Mouse (Mus musculus) spleen, adult 2 months (tissue): ENCODE data around the gene Prm2. TPM values are rescaled to one million over a fixed set of nuclear protein-coding genes. Genes with fewer than 3 reads are reported as not detected.
"Not testable (repeated sequence)": the region's sequence is repeated elsewhere in the genome, so short reads cannot be mapped to it uniquely, and the experiment has no call there.

Source experiments
- DNase-seq, 2 experiments: peaks; one replicate each; pipeline versions ENCODE4 v3.0.0 to v3.0.0-alpha.2; 2012 to 2021; ENCODE audit warnings: low spot score in 2 of 2, low read depth in 1 of 2
- H3K27ac ChIP-seq: fragments of 200-500 bp; 2 replicates; pipeline ENCODE4 v1.5.1; 2012; ENCODE audit warnings: low read length, inconsistent platforms; ENCODE audit not compliant: insufficient read depth
- H3K27me3 ChIP-seq: fragments of 200-500 bp; 2 replicates; pipeline ENCODE4 v1.6.1; 2012; ENCODE audit warnings: mild to moderate bottlenecking, moderate library complexity, low read length, inconsistent platforms; ENCODE audit not compliant: control insufficient read depth, insufficient read depth
- H3K36me3 ChIP-seq: fragments of 200-500 bp; 2 replicates; pipeline ENCODE4 v1.6.1; 2012; ENCODE audit warnings: mild to moderate bottlenecking, low read length, inconsistent platforms; ENCODE audit not compliant: control insufficient read depth, insufficient read depth
- H3K4me1 ChIP-seq: fragments of 200-500 bp; 2 replicates; pipeline ENCODE4 v1.6.1; 2011; ENCODE audit warnings: inconsistent platforms; ENCODE audit not compliant: control insufficient read depth, insufficient read depth, insufficient read length
- H3K4me3 ChIP-seq: fragments of 200-500 bp; 2 replicates; pipeline ENCODE4 v1.5.1; 2011; ENCODE audit warnings: mild to moderate bottlenecking, inconsistent platforms; ENCODE audit not compliant: insufficient read depth, insufficient read length; ENCODE audit errors: extremely low read depth
- CTCF ChIP-seq: fragments of 200-500 bp; IDR thresholded peaks from 2 replicates; pipeline ENCODE4 v1.5.1; 2011; ENCODE audit warnings: mild to moderate bottlenecking, inconsistent platforms; ENCODE audit not compliant: insufficient read depth, insufficient read length, insufficient replicate concordance; ENCODE audit errors: extremely low read depth
- POLR2A ChIP-seq: fragments of 200-500 bp; IDR thresholded peaks from 2 replicates; pipeline ENCODE4 v1.6.1; 2011; ENCODE audit warnings: low read depth, low read length, inconsistent platforms
- WGBS: fragments of 180-500 bp; shearing (Covaris S2); methylation state at CpG from one replicate; pipeline ENCODE4 v1.1.7; 2018; 5-methylcytosine and 5-hydroxymethylcytosine counted together
- polyA plus RNA-seq: library from polyadenylated mRNA; depleted of rRNA; stranded (reverse); fragments of >200 nt; gene quantifications from 2 replicates; pipeline ENCODE4 v1.2.3, GENCODE M21; 2012

Prm2 gene
- polyA plus RNA-seq, 1 experiment, result not detected

DNA sequence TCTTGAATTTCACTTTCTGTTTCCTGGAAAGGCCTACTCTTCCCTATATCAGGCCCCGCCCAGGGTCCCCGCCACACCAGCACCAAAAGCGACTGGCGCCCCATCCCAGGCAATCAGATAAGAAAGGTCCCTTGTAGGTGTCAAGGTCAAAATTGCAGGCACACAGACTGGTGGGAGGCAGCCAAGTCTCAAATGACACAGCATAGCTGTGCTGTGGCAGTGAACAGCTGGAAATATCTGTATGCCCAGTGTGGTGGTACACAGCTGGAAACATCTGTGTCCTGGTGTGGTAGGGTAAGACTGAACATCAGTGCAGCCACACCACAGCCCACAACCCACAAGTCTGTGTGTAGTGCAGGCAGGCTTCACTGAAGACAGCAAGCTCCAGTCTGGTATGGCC, 18.9 kb upstream of the Prm2 start:
- Histone ChIP-seq H3K27me3 (no peaks in the 10 kb centered on the region), H3K4me3 (no peak overlapping the region), H3K36me3 (no peaks in the 10 kb centered on the region), H3K27ac (no peak overlapping the region), H3K4me1 (peaks cover 19% of the 10 kb centered on the region; the same call in 1 of the 2 replicates)
- WGBS, result 45% methylated on average over 4 of the region's 4 CpGs
- DNase-seq, result no peak
- TF ChIP-seq CTCF (no peak), POLR2A (no peak)

DNA sequence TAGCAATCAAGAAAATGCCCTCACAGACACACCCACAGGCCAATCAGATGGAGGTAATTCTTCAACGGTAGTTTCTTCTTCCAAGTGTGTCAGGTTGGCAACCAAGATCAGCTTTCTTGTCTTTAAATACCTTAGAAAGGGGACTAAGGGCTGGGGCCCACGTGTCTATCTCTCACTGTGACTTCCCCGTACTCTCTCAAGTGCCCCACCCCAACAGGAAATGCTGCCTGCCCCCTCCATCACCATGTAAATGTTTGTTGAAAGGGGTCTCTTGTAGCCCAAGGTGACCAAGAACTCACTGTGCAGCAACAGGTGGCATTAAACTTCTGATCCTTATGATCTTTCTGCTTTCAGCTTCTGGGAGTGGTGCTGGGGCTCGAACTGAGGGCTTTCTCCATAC, 17.8 kb upstream of the Prm2 start:
- 52% methylated on average over 4 of the region's 4 CpGs for WGBS

DNA sequence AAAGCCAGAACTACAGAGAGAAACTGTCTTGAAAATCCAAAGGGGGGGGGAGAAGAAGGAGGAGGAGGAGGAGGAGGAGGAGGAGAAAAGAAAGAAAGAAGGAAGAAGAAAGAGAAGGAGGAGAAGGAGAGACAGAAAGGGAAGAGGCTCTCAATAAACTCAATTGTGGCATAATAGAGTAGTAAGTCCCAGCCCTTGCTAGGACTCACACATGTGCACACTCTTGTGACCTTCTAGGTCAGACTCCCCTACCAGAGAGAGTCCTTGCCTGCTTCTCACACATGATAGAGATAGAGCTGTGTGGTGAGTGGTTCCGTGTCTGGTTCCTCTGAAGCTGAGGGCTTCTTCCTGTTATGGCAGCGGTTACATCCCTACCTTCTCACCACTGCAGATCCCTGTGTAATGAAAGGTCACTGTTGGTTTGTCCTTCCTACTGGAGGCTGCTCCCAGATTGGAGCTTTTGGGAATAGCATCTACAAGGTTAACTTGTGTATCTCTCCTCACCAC, 17.0 kb upstream of the Prm2 start, which contains the start of gene Gm11172:
Gene Gm11172 (plus strand): TSS at position 51 of the 507 bp plus-strand sequence.
- no peak for DNase-seq
- Histone ChIP-seq H3K4me3 (no peak within 1 kb of the TSS), H3K36me3 (no peaks in the 10 kb centered on the region), H3K4me1 (peaks cover 12% of the 10 kb centered on the region; the same call in 1 of the 2 replicates), H3K27ac (no peak within 1 kb of the TSS), H3K27me3 (no peaks in the 10 kb centered on the region)
- WGBS, result 38% methylated on average over 2 of the region's 2 CpGs
- no peak for TF ChIP-seq CTCF
- TF ChIP-seq POLR2A, result no peak

More for the DNA sequence above, 17.8 kb upstream of the Prm2 start:
- Histone ChIP-seq H3K4me3 (no peak overlapping the region), H3K27me3 (no peaks in the 10 kb centered on the region), H3K4me1 (peaks cover 19% of the 10 kb centered on the region; the same call in 1 of the 2 replicates), H3K27ac (no peak overlapping the region), H3K36me3 (no peaks in the 10 kb centered on the region)
- DNase-seq, result no peak
- TF ChIP-seq POLR2A (no peak), CTCF (no peak)

DNA sequence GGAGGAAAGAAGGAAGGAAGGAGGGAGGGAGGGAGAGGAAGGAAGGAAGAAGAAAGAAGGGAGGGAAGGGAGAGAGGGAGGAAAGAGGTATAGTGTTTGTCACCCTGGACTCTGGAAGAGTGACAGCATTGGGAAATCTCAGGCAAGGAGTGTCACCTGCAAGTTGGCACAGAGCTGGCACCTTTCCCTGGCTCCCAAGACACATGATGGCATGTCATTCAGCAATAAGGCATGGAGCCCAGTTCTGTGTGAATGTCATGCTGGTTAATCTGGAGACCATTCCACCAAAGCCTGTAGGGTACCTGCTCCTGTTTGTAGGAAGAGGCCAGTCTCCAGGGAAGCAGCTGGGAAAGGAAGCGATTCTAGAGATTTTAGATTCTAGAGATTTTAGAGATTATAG, 14.4 kb upstream of the Prm2 start:
- Histone ChIP-seq H3K4me1 (peaks cover 28% of the 10 kb centered on the region; the same call in 1 of the 2 replicates), H3K4me3 (no peak overlapping the region), H3K27ac (no peak overlapping the region), H3K36me3 (no peaks in the 10 kb centered on the region), H3K27me3 (no peaks in the 10 kb centered on the region)
- DNase-seq, result no peak
- TF ChIP-seq CTCF, result no peak
- no peak for TF ChIP-seq POLR2A
- 90% methylated on average over 1 of the region's 1 CpGs for WGBS

DNA sequence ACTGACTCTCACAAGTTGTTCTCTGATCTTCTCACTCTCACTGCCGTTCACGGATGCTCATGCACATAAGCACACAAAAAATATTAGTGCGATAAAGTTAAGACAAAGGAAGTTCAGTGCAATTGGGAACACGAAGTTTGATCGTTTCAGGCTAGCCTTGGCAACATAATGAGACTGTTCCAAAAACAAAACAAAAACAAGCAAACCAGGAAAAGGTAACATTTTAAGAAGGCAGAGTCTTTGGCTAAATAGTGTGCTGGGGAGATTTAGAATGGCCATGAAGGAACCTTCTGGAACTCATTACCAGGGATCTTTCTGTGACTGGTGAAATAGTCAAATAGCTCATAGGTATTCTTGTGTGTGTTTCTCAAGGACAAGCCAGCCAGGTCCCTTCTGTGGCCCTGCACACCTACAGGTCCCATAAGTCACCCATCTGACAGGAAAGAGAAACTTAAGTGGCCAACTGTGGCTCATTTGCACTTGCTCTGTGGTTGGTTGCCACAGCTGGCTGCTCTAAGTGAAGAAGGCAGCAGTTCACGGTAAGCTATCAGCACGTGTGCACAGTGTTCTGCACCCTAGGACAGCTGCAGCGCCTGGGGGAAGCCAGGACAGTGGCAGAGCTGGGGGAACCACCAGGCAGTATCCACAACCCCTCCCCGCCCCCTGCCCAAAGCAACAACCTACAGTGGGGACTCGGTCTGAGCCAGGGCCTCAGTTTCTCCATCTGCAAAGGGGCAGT, 10.0 kb upstream of the Prm2 start, which contains the start of gene Prm1:
Gene Prm1 (minus strand): TSS at position 51 of the 739 bp plus-strand sequence.
- DNase-seq, result peak; percentile 18 to 27
- Histone ChIP-seq H3K27me3 (no peaks in the 10 kb centered on the region), H3K4me3 (no peak within 1 kb of the TSS), H3K4me1 (peaks cover 17% of the 10 kb centered on the region; the same call in 1 of the 2 replicates), H3K27ac (no peak within 1 kb of the TSS), H3K36me3 (no peaks in the 10 kb centered on the region)
- 50% methylated on average over 10 of the region's 10 CpGs for WGBS
- TF ChIP-seq CTCF, result no peak
- TF ChIP-seq POLR2A, result no peak

DNA sequence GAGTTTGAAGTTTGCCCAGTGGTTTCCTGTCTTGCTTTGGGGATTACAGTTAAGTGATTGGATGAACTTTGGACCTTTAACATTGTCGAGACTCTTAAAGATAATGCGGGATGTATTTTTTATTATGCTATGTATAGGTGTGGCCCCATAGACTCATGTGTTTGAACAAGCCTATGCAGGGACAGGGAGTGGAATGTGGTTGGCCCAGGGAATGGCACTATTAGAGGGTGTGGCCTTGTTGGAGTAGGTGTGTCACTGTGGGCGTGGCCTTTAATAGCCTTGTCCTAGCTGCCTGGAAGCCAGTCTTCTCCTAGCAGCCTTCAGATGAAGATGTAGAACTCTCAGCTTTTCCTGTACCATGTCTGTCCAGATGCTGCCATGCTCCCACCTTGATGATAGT, 6.5 kb upstream of the Prm2 start:
- DNase-seq, H3K36me3 ChIP-seq, H3K4me3 ChIP-seq, H3K27me3 ChIP-seq, H3K27ac ChIP-seq: not testable (repeated sequence)
- H3K4me1 ChIP-seq, result peaks cover 17% of the 10 kb centered on the region; the same call in 1 of the 2 replicates
- 82% methylated on average over 3 of the region's 3 CpGs for WGBS

DNA sequence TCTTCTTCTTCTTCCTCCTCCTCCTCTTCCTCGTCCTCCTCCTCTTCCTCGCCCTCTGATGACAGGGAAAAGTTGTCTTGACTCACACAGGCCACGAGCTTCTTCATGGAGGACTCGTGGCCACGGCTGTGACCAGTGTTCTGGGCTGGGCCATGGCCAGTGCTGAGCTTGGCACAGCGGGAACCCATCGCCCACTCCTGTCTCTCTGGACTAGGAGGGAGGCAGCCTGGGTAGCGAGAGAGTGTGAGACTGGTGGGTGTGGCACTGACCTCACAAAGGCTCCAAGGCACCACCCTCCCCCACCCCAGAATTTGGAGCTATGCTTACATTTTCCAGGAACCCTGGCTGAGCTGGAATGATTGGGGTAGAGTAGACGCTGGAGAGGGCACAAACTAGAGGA, 5.2 kb downstream of the Prm2 start, which contains the start of gene Prm3:
Gene Prm3 (minus strand): TSS at position 213 of the 400 bp plus-strand sequence.
- TF ChIP-seq POLR2A, result no peak
- no peak for TF ChIP-seq CTCF
- 85% methylated on average over 9 of the region's 9 CpGs for WGBS

More for the DNA sequence above, 5.2 kb downstream of the Prm2 start, which contains the start of gene Prm3:
- Histone ChIP-seq H3K36me3 (no peaks in the 10 kb centered on the region), H3K27ac (no peak within 1 kb of the TSS), H3K27me3 (no peaks in the 10 kb centered on the region), H3K4me1 (peaks cover 9% of the 10 kb centered on the region; the same call in 1 of the 2 replicates), H3K4me3 (no peak within 1 kb of the TSS)
- no peak for DNase-seq
